Mouse (Mus musculus) right cerebral cortex, postnatal 25 days (tissue): ENCODE measurements at regions not wholly inside any gene's neighbourhood (a gene's known extent, or its start where the extent isn't known, plus 50 kb on each side); places are given as distances from the start of the nearest gene placed in this dataset.

Source experiments
- DNase-seq: peaks from one replicate; pipeline ENCODE4 v3.0.0; 2022

GRCm38 (mm10) chr3:6137374-6137773 is 386.8 kb downstream of the Gm8797 start:
- DNase-seq = no peak

GRCm38 (mm10) chr3:6173775-6174174 is 423.2 kb downstream of the Gm8797 start:
- no peak for DNase-seq

- DNase-seq = no peak
These were observed 431.9 kb downstream of the Gm8797 start for GRCm38 (mm10) chr3:6182533-6182932.

- no peak for DNase-seq
These were observed 432.8 kb downstream of the Gm8797 start for GRCm38 (mm10) chr3:6183400-6183799.

- no peak for DNase-seq
These were observed 415.6 kb downstream of the 1700008P02Rik start for GRCm38 (mm10) chr3:6204656-6205055.

- DNase-seq = no peak
These were observed 391.6 kb downstream of the 1700008P02Rik start for GRCm38 (mm10) chr3:6228685-6229084.
